Mouse (Mus musculus): Measurements from ENCODE around the gene Gpkow. TPM values are rescaled to one million over a fixed set of nuclear protein-coding genes. Genes with fewer than 3 reads are reported as not detected.
A peak's percentile ranks its signal among the peaks of the same experiment; 100 is the strongest.

Gene Gpkow
- total and polyA plus RNA-seq, 2 experiments from 2014 or later: 2.8 to 22.7 TPM

GRCm38 (mm10) chrX:7728215-7728921 is 31.4 kb downstream of the Gpkow start, which contains the start of gene Praf2:
Praf2 (plus strand) TSS chrX:7728439.
- ATAC-seq (ENCODE audit: insufficient read depth, low read depth): peak; percentile 92
- WGBS: 16% methylated on average over 42 of the region's 42 CpGs
- peak; percentile 86 for DNase-seq (ENCODE audit: low spot score)
- Histone ChIP-seq H3K27ac (ENCODE audit: low read depth) (peak within 1 kb of the TSS; percentile 55), H3K9ac (replicated peaks; ENCODE audit: low read depth, low read length) (peak within 1 kb of the TSS; percentile 20; the same call in 1 of the 2 replicates), H3K36me3 (replicated peaks; ENCODE audit: control insufficient read depth, insufficient read depth, low read length) (peaks cover 23% of the 10 kb centered on the region), H3K4me2 (ENCODE audit: low read depth, low read length) (peak within 1 kb of the TSS; percentile 61), H3K9me3 (replicated peaks; ENCODE audit: control insufficient read depth, low read length) (no peaks in the 10 kb centered on the region), H3K4me1 (ENCODE audit: control insufficient read depth, insufficient read depth) (no peaks in the 10 kb centered on the region), H3K4me3 (ENCODE audit: low read depth, low read length) (peak within 1 kb of the TSS; percentile 49), H3K27me3 (ENCODE audit: control insufficient read depth, insufficient read depth, low read length) (no peaks in the 10 kb centered on the region)
- TF ChIP-seq EP300 (IDR thresholded peaks at IDR 0.05; ENCODE audit: low read depth) (0 out of 2 replicates have a peak, but pooled peaks have one; percentile 26), CTCF (IDR thresholded peaks at IDR 0.05; ENCODE audit: low read depth) (no peak)

- Histone ChIP-seq H3K4me3 (ENCODE audit: low read depth, low read length) (peak overlapping the region; percentile 49), H3K4me2 (ENCODE audit: low read depth, low read length) (peak overlapping the region; percentile 61), H3K9me3 (replicated peaks; ENCODE audit: control insufficient read depth, low read length) (no peaks in the 10 kb centered on the region), H3K9ac (replicated peaks; ENCODE audit: low read depth, low read length) (peak overlapping the region; percentile 20; the same call in 1 of the 2 replicates), H3K27me3 (ENCODE audit: control insufficient read depth, insufficient read depth, low read length) (no peaks in the 10 kb centered on the region), H3K4me1 (ENCODE audit: control insufficient read depth, insufficient read depth) (no peaks in the 10 kb centered on the region), H3K36me3 (replicated peaks; ENCODE audit: control insufficient read depth, insufficient read depth, low read length) (peaks cover 23% of the 10 kb centered on the region), H3K27ac (ENCODE audit: low read depth) (no peak overlapping the region)
- TF ChIP-seq CTCF (IDR thresholded peaks at IDR 0.05; ENCODE audit: low read depth) (no peak), EP300 (IDR thresholded peaks at IDR 0.05; ENCODE audit: low read depth) (no peak)
- WGBS: 33% methylated on average over 4 of the region's 4 CpGs
- ATAC-seq (ENCODE audit: insufficient read depth, low read depth) (no peak), DNase-seq (ENCODE audit: low spot score) (no peak)
These were observed 32.0 kb downstream of the Gpkow start for GRCm38 (mm10) chrX:7728922-7729265.

- TF ChIP-seq CTCF (IDR thresholded peaks at IDR 0.05; ENCODE audit: low read depth): peak; percentile 46
- no peak for TF ChIP-seq EP300 (IDR thresholded peaks at IDR 0.05; ENCODE audit: low read depth)
- DNase-seq (ENCODE audit: low spot score) (no peak), ATAC-seq (ENCODE audit: insufficient read depth, low read depth) (peak; percentile 56)
- Histone ChIP-seq H3K4me2 (ENCODE audit: low read depth, low read length) (no peak overlapping the region), H3K9me3 (replicated peaks; ENCODE audit: control insufficient read depth, low read length) (no peaks in the 10 kb centered on the region), H3K27ac (ENCODE audit: low read depth) (no peak overlapping the region), H3K4me1 (ENCODE audit: control insufficient read depth, insufficient read depth) (no peaks in the 10 kb centered on the region), H3K36me3 (replicated peaks; ENCODE audit: control insufficient read depth, insufficient read depth, low read length) (no peaks in the 10 kb centered on the region), H3K9ac (replicated peaks; ENCODE audit: low read depth, low read length) (no peak overlapping the region), H3K4me3 (ENCODE audit: low read depth, low read length) (no peak overlapping the region), H3K27me3 (ENCODE audit: control insufficient read depth, insufficient read depth, low read length) (no peaks in the 10 kb centered on the region)
- WGBS: 37% methylated on average over 22 of the region's 26 CpGs
These were observed 36.7 kb downstream of the Gpkow start for GRCm38 (mm10) chrX:7733571-7734156.

DNA sequence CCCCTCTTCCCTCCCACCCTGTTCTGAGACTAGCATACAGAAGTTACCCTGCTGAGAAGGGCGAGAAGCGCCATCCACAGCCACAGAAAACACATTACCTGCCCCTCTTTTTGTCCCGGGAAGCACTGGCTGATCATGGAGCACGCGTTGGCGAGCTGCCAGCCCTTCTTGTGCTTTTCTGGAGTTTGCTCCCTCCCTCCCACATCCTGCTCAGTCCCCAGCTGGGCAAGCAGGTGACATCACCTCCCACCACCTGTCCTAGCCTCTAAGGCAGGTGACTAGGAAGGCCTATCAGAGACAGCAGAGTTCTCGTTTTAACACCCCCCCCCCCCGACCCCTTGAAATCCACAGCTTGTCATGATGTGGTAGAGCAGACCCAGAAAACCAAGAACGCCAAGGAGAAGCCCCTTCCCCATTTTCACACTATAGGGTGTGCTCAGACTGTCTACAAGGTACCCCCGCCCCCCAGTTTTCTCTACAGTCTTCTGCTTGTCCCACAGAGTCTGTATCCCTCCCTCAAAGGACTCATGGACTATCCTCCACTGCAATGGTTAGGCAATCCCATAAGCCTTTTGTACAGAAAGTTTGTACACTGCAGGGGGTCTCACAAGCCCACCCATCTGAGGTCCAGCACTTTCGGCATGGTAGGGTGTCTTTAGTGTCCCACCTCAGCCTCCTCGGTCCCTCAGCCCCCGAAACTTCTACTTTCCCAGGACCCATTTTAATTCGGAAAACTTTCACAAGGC is 42.6 kb downstream of the Gpkow start:
- 64% methylated on average over 14 of the region's 14 CpGs for WGBS
- no peak for DNase-seq (ENCODE audit: low spot score)
- Histone ChIP-seq H3K4me2 (ENCODE audit: low read depth, low read length) (no peak overlapping the region), H3K4me1 (ENCODE audit: control insufficient read depth, insufficient read depth) (no peaks in the 10 kb centered on the region), H3K9me3 (replicated peaks; ENCODE audit: control insufficient read depth, low read length) (no peaks in the 10 kb centered on the region), H3K4me3 (ENCODE audit: low read depth, low read length) (no peak overlapping the region), H3K9ac (replicated peaks; ENCODE audit: low read depth, low read length) (no peak overlapping the region), H3K27me3 (ENCODE audit: control insufficient read depth, insufficient read depth, low read length) (no peaks in the 10 kb centered on the region), H3K27ac (ENCODE audit: low read depth) (no peak overlapping the region), H3K36me3 (replicated peaks; ENCODE audit: control insufficient read depth, insufficient read depth, low read length) (no peaks in the 10 kb centered on the region)
- ATAC-seq (ENCODE audit: insufficient read depth, low read depth): no peak
- TF ChIP-seq CTCF (IDR thresholded peaks at IDR 0.05; ENCODE audit: low read depth) (no peak), EP300 (IDR thresholded peaks at IDR 0.05; ENCODE audit: low read depth) (no peak)

DNA sequence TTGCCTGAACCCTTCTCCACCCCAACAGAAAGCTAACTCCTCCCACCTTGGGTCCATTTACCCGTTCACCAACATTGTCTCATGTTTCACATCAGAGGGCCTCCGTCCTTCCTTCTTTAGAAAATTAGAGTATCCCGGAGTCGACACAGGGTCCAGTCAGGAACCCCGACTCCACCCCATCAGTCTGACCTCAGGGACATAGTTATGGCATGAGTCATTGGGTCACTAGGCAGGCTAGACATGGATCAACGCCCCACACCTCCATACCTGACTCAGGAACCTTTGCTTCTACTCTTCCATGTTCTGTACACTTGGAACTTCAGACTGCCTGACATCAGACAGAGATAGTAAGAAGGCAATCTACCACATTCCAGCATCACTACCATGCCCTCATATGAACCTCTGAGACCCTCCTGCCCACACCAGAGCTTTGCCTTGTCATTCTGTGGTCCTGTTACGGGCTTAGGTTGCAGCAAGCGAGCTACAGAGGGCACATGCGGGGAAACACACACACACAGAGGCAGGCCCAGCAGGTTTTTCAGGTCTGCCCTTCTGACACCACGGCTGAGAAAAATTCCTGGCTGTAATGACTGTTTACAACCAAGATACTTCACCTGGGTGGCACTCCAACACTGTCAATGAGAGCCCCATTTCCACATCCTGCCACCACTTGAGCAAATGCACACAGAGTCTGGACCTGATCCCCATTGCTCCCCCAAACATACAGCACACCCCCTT is 43.3 kb downstream of the Gpkow start:
- TF ChIP-seq EP300 (IDR thresholded peaks at IDR 0.05; ENCODE audit: low read depth) (no peak), CTCF (IDR thresholded peaks at IDR 0.05; ENCODE audit: low read depth) (no peak)
- DNase-seq (ENCODE audit: low spot score) (no peak), ATAC-seq (ENCODE audit: insufficient read depth, low read depth) (no peak)
- Histone ChIP-seq H3K9me3 (replicated peaks; ENCODE audit: control insufficient read depth, low read length) (no peaks in the 10 kb centered on the region), H3K27me3 (ENCODE audit: control insufficient read depth, insufficient read depth, low read length) (no peaks in the 10 kb centered on the region), H3K4me1 (ENCODE audit: control insufficient read depth, insufficient read depth) (no peaks in the 10 kb centered on the region), H3K4me2 (ENCODE audit: low read depth, low read length) (no peak overlapping the region), H3K9ac (replicated peaks; ENCODE audit: low read depth, low read length) (no peak overlapping the region), H3K4me3 (ENCODE audit: low read depth, low read length) (no peak overlapping the region), H3K27ac (ENCODE audit: low read depth) (no peak overlapping the region), H3K36me3 (replicated peaks; ENCODE audit: control insufficient read depth, insufficient read depth, low read length) (no peaks in the 10 kb centered on the region)
- 54% methylated on average over 10 of the region's 10 CpGs for WGBS

All from heart, postnatal 0 days (tissue).